Mouse (Mus musculus): ENCODE measurements around the gene Cfdp1. TPM values are rescaled to one million over a fixed set of nuclear protein-coding genes. Genes with fewer than 3 reads are reported as not detected.

The Cfdp1 gene
- 37.2 TPM for total RNA-seq (2023)

GRCm38 (mm10) chr8:111853861-111854501 is at the start of gene Cfdp1:
Cfdp1 (minus strand) TSS chr8:111854291.

GRCm38 (mm10) chr8:111876355-111876948 is 22.4 kb upstream of the Cfdp1 start, which contains the start of gene Tmem170:
Tmem170 (minus strand) TSS chr8:111876750.

GRCm38 (mm10) chr8:111743792-111744696 is 110.0 kb downstream of the Cfdp1 start, which contains the start of gene Bcar1:
Bcar1 (minus strand) TSS chr8:111743809.

Other genes with a start within 250 kb of the Cfdp1 start
- gene Ldhd, start 223.9 kb downstream of the Cfdp1 start, total RNA-seq (2023) = 0.73 TPM
- 25.0 TPM for gene Zfp1, start 210.9 kb downstream of the Cfdp1 start, total RNA-seq (2023)
- gene Ctrb1, start 163.3 kb downstream of the Cfdp1 start, total RNA-seq (2023) = 24.3 TPM
- gene Bcar1, start 110.5 kb downstream of the Cfdp1 start, total RNA-seq (2023) = not detected
- gene Tmem170, start 22.5 kb upstream of the Cfdp1 start, total RNA-seq (2023) = 2.5 TPM
- not detected for gene Chst5, start 56.2 kb upstream of the Cfdp1 start, total RNA-seq (2023)
- 0.98 TPM for gene Tmem231, start 79.6 kb upstream of the Cfdp1 start, total RNA-seq (2023)
- gene Gabarapl2, start 86.4 kb upstream of the Cfdp1 start, total RNA-seq (2023) = 92.2 TPM
- gene Adat1, start 138.0 kb upstream of the Cfdp1 start, total RNA-seq (2023) = 4.9 TPM
- 82.9 TPM for gene Kars, start 157.0 kb upstream of the Cfdp1 start, total RNA-seq (2023)
- gene Terf2ip, start 157.1 kb upstream of the Cfdp1 start, total RNA-seq (2023) = 12.7 TPM
- gene Gm6793, start 160.7 kb upstream of the Cfdp1 start, total RNA-seq (2023) = 0.46 TPM

All from CD8-positive naive resting alpha-beta T cell, adult 57 days (primary cell).